Mouse (Mus musculus): ENCODE results near the gene Efcab9. TPM values are rescaled to one million over a fixed set of nuclear protein-coding genes. Genes with fewer than 3 reads are reported as not detected.
A peak's percentile ranks its signal among the peaks of the same experiment; 100 is the strongest.

Gene Efcab9
- total RNA-seq, 2 experiments from 2014 or later: 0.54 to 0.99 TPM

GRCm38 (mm10) chr11:32556333-32556990 is 24.6 kb upstream of the Efcab9 start:
- peak; percentile 63 for DNase-seq
- intact Hi-C loops (cut with DNase I): no loop called here

GRCm38 (mm10) chr11:32555103-32555689 is 23.3 kb upstream of the Efcab9 start:
- DNase-seq: no peak
- intact Hi-C loops (cut with DNase I): no loop called here

GRCm38 (mm10) chr11:32554141-32555091 is 22.5 kb upstream of the Efcab9 start:
- no peak for DNase-seq
- intact Hi-C loops (cut with DNase I): no loop called here

GRCm38 (mm10) chr11:32553311-32554140 is 21.6 kb upstream of the Efcab9 start:
- no peak for DNase-seq
- intact Hi-C loops (cut with DNase I): no loop called here

- intact Hi-C loops (cut with DNase I): no loop called here
- DNase-seq: no peak
These were observed 20.7 kb upstream of the Efcab9 start for GRCm38 (mm10) chr11:32552401-32553090.

- intact Hi-C loops (cut with DNase I): no loop called here
- peak; percentile 62 for DNase-seq
These were observed 19.9 kb upstream of the Efcab9 start for GRCm38 (mm10) chr11:32551579-32552297.

GRCm38 (mm10) chr11:32551056-32551455 is 19.2 kb upstream of the Efcab9 start:
- intact Hi-C loops (cut with DNase I): no loop called here
- DNase-seq: no peak

- intact Hi-C loops (cut with DNase I): no loop called here
These were observed 18.2 kb upstream of the Efcab9 start for GRCm38 (mm10) chr11:32550102-32550501.

GRCm38 (mm10) chr11:32549236-32549635 is 17.4 kb upstream of the Efcab9 start:
- intact Hi-C loops (cut with DNase I): no loop called here
- DNase-seq: no peak

More at GRCm38 (mm10) chr11:32550102-32550501, 18.2 kb upstream of the Efcab9 start:
- no peak for DNase-seq

- no peak for DNase-seq
These were observed 16.4 kb upstream of the Efcab9 start for GRCm38 (mm10) chr11:32548240-32548639.

GRCm38 (mm10) chr11:32547391-32547947 is 15.6 kb upstream of the Efcab9 start:
- intact Hi-C loops (cut with DNase I): no loop called here
- no peak for DNase-seq

More at GRCm38 (mm10) chr11:32548240-32548639, 16.4 kb upstream of the Efcab9 start:
- intact Hi-C loops (cut with DNase I): no loop called here

GRCm38 (mm10) chr11:32546483-32546882 is 14.6 kb upstream of the Efcab9 start:
- intact Hi-C loops (cut with DNase I): no loop called here
- peak; percentile 85 for DNase-seq

- DNase-seq: no peak
- intact Hi-C loops (cut with DNase I): no loop called here
These were observed 13.7 kb upstream of the Efcab9 start for GRCm38 (mm10) chr11:32545605-32546004.

GRCm38 (mm10) chr11:32544497-32544896 is 12.6 kb upstream of the Efcab9 start:
- intact Hi-C loops (cut with DNase I): no loop called here
- no peak for DNase-seq

GRCm38 (mm10) chr11:32544041-32544440 is 12.2 kb upstream of the Efcab9 start:
- intact Hi-C loops (cut with DNase I): no loop called here
- DNase-seq: no peak

- DNase-seq: no peak
- intact Hi-C loops (cut with DNase I): no loop called here
These were observed 11.0 kb upstream of the Efcab9 start for GRCm38 (mm10) chr11:32542687-32543411.

GRCm38 (mm10) chr11:32542181-32542580 is 10.3 kb upstream of the Efcab9 start:
- no peak for DNase-seq
- intact Hi-C loops (cut with DNase I): no loop called here

GRCm38 (mm10) chr11:32540463-32540862 is 8.6 kb upstream of the Efcab9 start:
- DNase-seq: no peak
- intact Hi-C loops (cut with DNase I): no loop called here
